9 mouse cellular contexts compared by ENCODE assay signal in genomic region chr2:142334441-142335102, GRCm38 (mm10).
DNase-seq lines count a peak whose midpoint lies in the region; ATAC-seq and TF ChIP-seq lines count a peak whose summit lies in the region.
"Had no signal": no experiment of that assay in that cellular context is flagged by ENCODE, and none has a peak within 500 bp of the region (broad histone marks: within the 10 kb centered on the region; RNA-seq: fewer than 3 reads in every experiment).

No protein-coding gene starts in this region.

- 6% methylated on average over 7 of the region's 7 CpGs for WGBS in heart, embryonic 11.5 days (ENCODE audit: insufficient replicate concordance)
- 11% methylated on average over 7 of the region's 7 CpGs for WGBS in hindbrain, postnatal 0 days
- WGBS in midbrain, embryonic 16.5 days = 3% methylated on average over 7 of the region's 7 CpGs
- 18% methylated on average over 7 of the region's 7 CpGs for WGBS in liver, embryonic 11.5 days

- H3K9ac ChIP-seq in heart, embryonic 11.5 days (ENCODE audit: low read depth, low read length) = no peak overlapping the region
- no peak overlapping the region for H3K9ac ChIP-seq in hindbrain, postnatal 0 days (replicated peaks; ENCODE audit: low read length)
- H3K9ac ChIP-seq in midbrain, embryonic 16.5 days (ENCODE audit: low read depth, low read length) = no peak overlapping the region
- H3K9ac ChIP-seq in liver, embryonic 11.5 days (ENCODE audit: low read depth, low read length) = no peak overlapping the region

- DNase-seq in heart, postnatal 14 days = no peak
- DNase-seq in embryo, embryonic 11 days = peak; percentile 80
- peak; percentile 78 for DNase-seq in hindbrain, postnatal 0 days (ENCODE audit: low spot score)
- no peak for DNase-seq in urinary bladder, postnatal 14 days (ENCODE audit: low spot score)
- DNase-seq in urinary bladder, postnatal 10 days (ENCODE audit: low spot score) = no peak
- DNase-seq in liver, embryonic 11.5 days (ENCODE audit: low spot score) = no peak

- no peaks in the 10 kb centered on the region for H3K27me3 ChIP-seq in heart, embryonic 11.5 days (ENCODE audit: control insufficient read depth, insufficient read depth, low read length)
- no peaks in the 10 kb centered on the region for H3K27me3 ChIP-seq in hindbrain, postnatal 0 days (ENCODE audit: insufficient read depth, low read length)
- H3K27me3 ChIP-seq in midbrain, embryonic 16.5 days (ENCODE audit: control insufficient read depth, insufficient read depth, low read depth, low read length) = no peaks in the 10 kb centered on the region
- no peaks in the 10 kb centered on the region for H3K27me3 ChIP-seq in liver, embryonic 11.5 days (replicated peaks; ENCODE audit: control insufficient read depth, insufficient read depth, low read length)

- H3K4me1 ChIP-seq in heart, embryonic 11.5 days (ENCODE audit: control insufficient read depth, insufficient read depth, low read length) = no peaks in the 10 kb centered on the region
- H3K4me1 ChIP-seq in hindbrain, postnatal 0 days (ENCODE audit: insufficient read depth, low read length) = peaks cover 6% of the 10 kb centered on the region; the same call in 1 of the 2 replicates
- H3K4me1 ChIP-seq in midbrain, embryonic 16.5 days (ENCODE audit: control insufficient read depth, insufficient read depth, low read length) = peaks cover 10% of the 10 kb centered on the region
- no peaks in the 10 kb centered on the region for H3K4me1 ChIP-seq in liver, embryonic 11.5 days (replicated peaks; ENCODE audit: control insufficient read depth, insufficient read depth, low read length)

- no peak overlapping the region for H3K27ac ChIP-seq in heart, embryonic 11.5 days (ENCODE audit: low read depth, low read length)
- H3K27ac ChIP-seq in hindbrain, postnatal 0 days = peak overlapping the region; percentile 57; the same call in 1 of the 2 replicates
- peak overlapping the region; percentile 44 for H3K27ac ChIP-seq in midbrain, embryonic 16.5 days (ENCODE audit: low read length)
- H3K27ac ChIP-seq in liver, embryonic 11.5 days (ENCODE audit: low read depth, low read length) = no peak overlapping the region
- H3K27ac ChIP-seq: macrophage had no signal

- no peaks in the 10 kb centered on the region for H3K36me3 ChIP-seq in heart, embryonic 11.5 days (ENCODE audit: control insufficient read depth, insufficient read depth, low read length)
- H3K36me3 ChIP-seq in hindbrain, postnatal 0 days (ENCODE audit: insufficient read depth, low read length) = no peaks in the 10 kb centered on the region
- no peaks in the 10 kb centered on the region for H3K36me3 ChIP-seq in midbrain, embryonic 16.5 days (ENCODE audit: control insufficient read depth, insufficient read depth, low read length)
- H3K36me3 ChIP-seq in liver, embryonic 11.5 days (ENCODE audit: control insufficient read depth, insufficient read depth, low read length) = no peaks in the 10 kb centered on the region

- no peak overlapping the region for H3K4me3 ChIP-seq in heart, embryonic 11.5 days (ENCODE audit: low read depth, low read length)
- no peak overlapping the region for H3K4me3 ChIP-seq in hindbrain, postnatal 0 days (ENCODE audit: low read length)
- H3K4me3 ChIP-seq in midbrain, embryonic 16.5 days (ENCODE audit: low read depth, low read length) = no peak overlapping the region
- no peak overlapping the region for H3K4me3 ChIP-seq in liver, embryonic 11.5 days (ENCODE audit: low read depth, low read length)

- intact Hi-C loops in heart, postnatal 14 days (cut with DNase I) = no loop called here

- no peak for TF ChIP-seq CTCF in hindbrain, postnatal 0 days (IDR thresholded peaks at IDR 0.05; ENCODE audit: low read depth)

- ATAC-seq in heart, embryonic 11.5 days (replicated peaks; ENCODE audit: insufficient number of reproducible peaks, low FRiP score, low TSS enrichment) = no peak; the same call in 1 of the 2 replicates
- ATAC-seq in hindbrain, postnatal 0 days = peak; percentile 85
- peak; percentile 76 for ATAC-seq in midbrain, embryonic 16.5 days
- no peak for ATAC-seq in liver, embryonic 11.5 days (replicated peaks; ENCODE audit: low FRiP score)

- peak overlapping the region; percentile 44 for H3K4me2 ChIP-seq in heart, embryonic 11.5 days
- H3K4me2 ChIP-seq in hindbrain, postnatal 0 days (ENCODE audit: low read depth, low read length) = peak overlapping the region; percentile 27
- peak overlapping the region; percentile 33 for H3K4me2 ChIP-seq in midbrain, embryonic 16.5 days (ENCODE audit: low read length)
- H3K4me2 ChIP-seq in liver, embryonic 11.5 days = no peak overlapping the region

- H3K9me3 ChIP-seq in heart, embryonic 11.5 days (replicated peaks; ENCODE audit: control insufficient read depth, low read length) = no peaks in the 10 kb centered on the region
- no peaks in the 10 kb centered on the region for H3K9me3 ChIP-seq in hindbrain, postnatal 0 days (ENCODE audit: low read length)
- H3K9me3 ChIP-seq in midbrain, embryonic 16.5 days (replicated peaks; ENCODE audit: control insufficient read depth, low read length, poor library complexity, severe bottlenecking) = no peaks in the 10 kb centered on the region
- no peaks in the 10 kb centered on the region for H3K9me3 ChIP-seq in liver, embryonic 11.5 days (ENCODE audit: control insufficient read depth, low read length)

Comparison
In these comparisons a context has a peak if more than half of its experiments do, and no peak if none do; other contexts are left out.
1. ATAC-seq: peak in hindbrain, postnatal 0 days (single experiment) and midbrain, embryonic 16.5 days (single experiment); none in heart, embryonic 11.5 days (single experiment) and liver, embryonic 11.5 days (single experiment).
2. H3K27ac ChIP-seq: peak in hindbrain, postnatal 0 days (single experiment) and midbrain, embryonic 16.5 days (single experiment); none in heart, embryonic 11.5 days (single experiment) and liver, embryonic 11.5 days (single experiment).
3. DNase-seq: peak in embryo, embryonic 11 days (single experiment) and hindbrain, postnatal 0 days (single experiment); none in heart, postnatal 14 days (0 of 2), urinary bladder, postnatal 14 days (single experiment), urinary bladder, postnatal 10 days (single experiment) and liver, embryonic 11.5 days (single experiment).